Mouse (Mus musculus) bone marrow macrophage, adult 2 months (primary cell): ENCODE measurements around the gene Il27ra.

ENCODE experiments used
- CTCF ChIP-seq: IDR thresholded peaks from 2 replicates; pipeline ENCODE4 v1.5.1; 2012; ENCODE audit warnings: low read depth, mild to moderate bottlenecking, low read length, moderate library complexity
- POLR2A ChIP-seq: IDR thresholded peaks from 2 replicates; pipeline ENCODE4 v1.6.1; 2012; ENCODE audit warnings: mild to moderate bottlenecking, low read depth, low read length, borderline replicate concordance

- TF ChIP-seq CTCF (no peak), POLR2A (no peak)
These were observed 46.9 kb upstream of the Il27ra start for GRCm38 (mm10) chr8:84089277-84089676.
